Mouse (Mus musculus): Measurements from ENCODE around the gene Ankrd28. TPM values are rescaled to one million over a fixed set of nuclear protein-coding genes. Genes with fewer than 3 reads are reported as not detected.

Ankrd28 gene
- polyA plus RNA-seq, 2 experiments, result 11.7 to 17.2 TPM

- Histone ChIP-seq H3K4me3 (replicated peaks; ENCODE audit: low read length) (no peak overlapping the region), H3K27me3 (ENCODE audit: control insufficient read depth, insufficient read depth, low read length) (no peaks in the 10 kb centered on the region), H3K4me1 (ENCODE audit: control insufficient read depth, insufficient read depth, low read length) (no peaks in the 10 kb centered on the region), H3K27ac (replicated peaks; ENCODE audit: low read depth, low read length) (no peak overlapping the region), H3K9ac (ENCODE audit: low read depth, low read length, severe bottlenecking) (no peak overlapping the region), H3K4me2 (replicated peaks; ENCODE audit: low read depth, low read length, severe bottlenecking) (no peak overlapping the region), H3K36me3 (ENCODE audit: control insufficient read depth, insufficient read depth, low read length) (no peaks in the 10 kb centered on the region), H3K9me3 (ENCODE audit: control insufficient read depth, low read length) (peaks cover 8% of the 10 kb centered on the region; the same call in 1 of the 2 replicates)
- WGBS, result 92% methylated on average over 2 of the region's 2 CpGs
- no peak for DNase-seq (ENCODE audit: low spot score)
- no peak for TF ChIP-seq POLR2A (IDR thresholded peaks at IDR 0.05; ENCODE audit: borderline replicate concordance, extremely low read depth, insufficient read depth, insufficient read length)
- ATAC-seq (ENCODE audit: low FRiP score, low read depth), result no peak
Observed at GRCm38 (mm10) chr14:31858679-31859078, 28.2 kb upstream of the Ankrd28 start.

- WGBS, result 54% methylated on average over 11 of the region's 11 CpGs
- Histone ChIP-seq H3K4me1 (ENCODE audit: control insufficient read depth, insufficient read depth, low read length) (no peaks in the 10 kb centered on the region), H3K4me3 (replicated peaks; ENCODE audit: low read length) (no peak overlapping the region), H3K27me3 (ENCODE audit: control insufficient read depth, insufficient read depth, low read length) (no peaks in the 10 kb centered on the region), H3K9me3 (ENCODE audit: control insufficient read depth, low read length) (peaks cover 8% of the 10 kb centered on the region; the same call in 1 of the 2 replicates), H3K9ac (ENCODE audit: low read depth, low read length, severe bottlenecking) (no peak overlapping the region), H3K27ac (replicated peaks; ENCODE audit: low read depth, low read length) (no peak overlapping the region), H3K4me2 (replicated peaks; ENCODE audit: low read depth, low read length, severe bottlenecking) (no peak overlapping the region), H3K36me3 (ENCODE audit: control insufficient read depth, insufficient read depth, low read length) (no peaks in the 10 kb centered on the region)
- DNase-seq (ENCODE audit: low spot score), result peak; percentile 23
- no peak for TF ChIP-seq POLR2A (IDR thresholded peaks at IDR 0.05; ENCODE audit: borderline replicate concordance, extremely low read depth, insufficient read depth, insufficient read length)
- ATAC-seq (ENCODE audit: low FRiP score, low read depth), result no peak
Observed at GRCm38 (mm10) chr14:31857096-31857975, 26.9 kb upstream of the Ankrd28 start.

- TF ChIP-seq POLR2A (IDR thresholded peaks at IDR 0.05; ENCODE audit: borderline replicate concordance, extremely low read depth, insufficient read depth, insufficient read length), result no peak
- Histone ChIP-seq H3K4me2 (replicated peaks; ENCODE audit: low read depth, low read length, severe bottlenecking) (no peak overlapping the region), H3K9ac (ENCODE audit: low read depth, low read length, severe bottlenecking) (no peak overlapping the region), H3K4me3 (replicated peaks; ENCODE audit: low read length) (no peak overlapping the region), H3K36me3 (ENCODE audit: control insufficient read depth, insufficient read depth, low read length) (no peaks in the 10 kb centered on the region), H3K27me3 (ENCODE audit: control insufficient read depth, insufficient read depth, low read length) (no peaks in the 10 kb centered on the region), H3K27ac (replicated peaks; ENCODE audit: low read depth, low read length) (no peak overlapping the region), H3K4me1 (ENCODE audit: control insufficient read depth, insufficient read depth, low read length) (no peaks in the 10 kb centered on the region), H3K9me3 (ENCODE audit: control insufficient read depth, low read length) (no peaks in the 10 kb centered on the region)
- no peak for DNase-seq (ENCODE audit: low spot score)
- no peak for ATAC-seq (ENCODE audit: low FRiP score, low read depth)
- 68% methylated on average over 5 of the region's 5 CpGs for WGBS
Observed at GRCm38 (mm10) chr14:31856007-31856406, 25.6 kb upstream of the Ankrd28 start.

GRCm38 (mm10) chr14:31854667-31855066 lies 24.2 kb upstream of the Ankrd28 start:
- 74% methylated on average over 4 of the region's 4 CpGs for WGBS

GRCm38 (mm10) chr14:31843571-31843970 lies 13.1 kb upstream of the Ankrd28 start:
- Histone ChIP-seq H3K9ac (ENCODE audit: low read depth, low read length, severe bottlenecking) (no peak overlapping the region), H3K36me3 (ENCODE audit: control insufficient read depth, insufficient read depth, low read length) (no peaks in the 10 kb centered on the region), H3K27ac (replicated peaks; ENCODE audit: low read depth, low read length) (no peak overlapping the region), H3K9me3 (ENCODE audit: control insufficient read depth, low read length) (no peaks in the 10 kb centered on the region), H3K4me2 (replicated peaks; ENCODE audit: low read depth, low read length, severe bottlenecking) (no peak overlapping the region), H3K4me3 (replicated peaks; ENCODE audit: low read length) (no peak overlapping the region), H3K27me3 (ENCODE audit: control insufficient read depth, insufficient read depth, low read length) (no peaks in the 10 kb centered on the region), H3K4me1 (ENCODE audit: control insufficient read depth, insufficient read depth, low read length) (no peaks in the 10 kb centered on the region)
- 74% methylated on average over 4 of the region's 4 CpGs for WGBS
- ATAC-seq (ENCODE audit: low FRiP score, low read depth) (no peak), DNase-seq (ENCODE audit: low spot score) (no peak)
- TF ChIP-seq POLR2A (IDR thresholded peaks at IDR 0.05; ENCODE audit: borderline replicate concordance, extremely low read depth, insufficient read depth, insufficient read length), result no peak

More at GRCm38 (mm10) chr14:31854667-31855066, 24.2 kb upstream of the Ankrd28 start:
- H3K4me3 ChIP-seq (replicated peaks; ENCODE audit: low read length), result no peak overlapping the region
- H3K4me1 ChIP-seq (ENCODE audit: control insufficient read depth, insufficient read depth, low read length), result no peaks in the 10 kb centered on the region
- no peaks in the 10 kb centered on the region for H3K9me3 ChIP-seq (ENCODE audit: control insufficient read depth, low read length)
- H3K36me3 ChIP-seq (ENCODE audit: control insufficient read depth, insufficient read depth, low read length), result no peaks in the 10 kb centered on the region
- DNase-seq (ENCODE audit: low spot score) (no peak), ATAC-seq (ENCODE audit: low FRiP score, low read depth) (no peak)
- no peaks in the 10 kb centered on the region for H3K27me3 ChIP-seq (ENCODE audit: control insufficient read depth, insufficient read depth, low read length)
- no peak for TF ChIP-seq POLR2A (IDR thresholded peaks at IDR 0.05; ENCODE audit: borderline replicate concordance, extremely low read depth, insufficient read depth, insufficient read length)
- H3K9ac ChIP-seq (ENCODE audit: low read depth, low read length, severe bottlenecking), result no peak overlapping the region
- no peak overlapping the region for H3K27ac ChIP-seq (replicated peaks; ENCODE audit: low read depth, low read length)
- no peak overlapping the region for H3K4me2 ChIP-seq (replicated peaks; ENCODE audit: low read depth, low read length, severe bottlenecking)

Measured in limb, embryonic 14.5 days (tissue).